Mouse (Mus musculus) forebrain, embryonic 11.5 days (tissue): ENCODE measurements around the gene Klf3. TPM values are rescaled to one million over a fixed set of nuclear protein-coding genes. Genes with fewer than 3 reads are reported as not detected.

Experiments used
- ATAC-seq: fragments of 200-750 bp; cut with Nextera tagmentation; replicated peaks from 2 replicates; pipeline ENCODE4 v1.8.0; 2017; ENCODE audit warnings: moderate TSS enrichment; ENCODE audit not compliant: low FRiP score
- DNase-seq: peaks from one replicate; pipeline ENCODE4 v3.0.0-alpha.2; 2017; ENCODE audit warnings: low spot score
- H3K27ac ChIP-seq: fragments of 300-500 bp; sonication (generic); 2 replicates; pipeline ENCODE4 v1.5.1; 2014; ENCODE audit warnings: low read depth, low read length
- H3K27me3 ChIP-seq: fragments of 300-500 bp; sonication (generic); 2 replicates; pipeline ENCODE4 v1.6.1; 2014; ENCODE audit warnings: mild to moderate bottlenecking, low read length, mixed read lengths; ENCODE audit not compliant: control insufficient read depth, insufficient read depth
- H3K36me3 ChIP-seq: fragments of 300-500 bp; sonication (generic); 2 replicates; pipeline ENCODE4 v1.6.1; 2014; ENCODE audit warnings: mild to moderate bottlenecking, low read length, moderate library complexity, mixed read lengths; ENCODE audit not compliant: control insufficient read depth, insufficient read depth
- H3K4me1 ChIP-seq: fragments of 300-500 bp; sonication (generic); replicated peaks from 2 replicates; pipeline ENCODE4 v1.6.1; 2014; ENCODE audit warnings: low read length, mixed read lengths; ENCODE audit not compliant: control insufficient read depth, insufficient read depth
- H3K4me2 ChIP-seq: fragments of 300-500 bp; sonication (generic); 2 replicates; pipeline ENCODE4 v1.6.1; 2014; ENCODE audit warnings: low read depth, mild to moderate bottlenecking, low read length, moderate library complexity, mixed read lengths; ENCODE audit not compliant: severe bottlenecking
- H3K4me3 ChIP-seq: fragments of 300-500 bp; sonication (generic); 2 replicates; pipeline ENCODE4 v1.5.1; 2014; ENCODE audit warnings: low read depth, low read length
- H3K9ac ChIP-seq: fragments of 300-500 bp; sonication (generic); 2 replicates; pipeline ENCODE4 v1.6.1; 2014; ENCODE audit warnings: low read length
- H3K9me3 ChIP-seq: fragments of 300-500 bp; sonication (generic); 2 replicates; pipeline ENCODE4 v1.6.1; 2016; ENCODE audit warnings: low read length, mixed read lengths; ENCODE audit not compliant: control insufficient read depth
- WGBS: fragments of 180-500 bp; shearing (Covaris S2); extraction: QIAGEN DNeasy Blood & Tissue Kit; methylation state at CpG from one replicate; pipeline ENCODE4 v1.1.7; 2014; 5-methylcytosine and 5-hydroxymethylcytosine counted together
- polyA plus RNA-seq: library from polyadenylated mRNA; unstranded; fragments of >200 nt; fragmentation: Nextera tagmentation; extraction: Ambion mirVana; gene quantifications from 2 replicates; pipeline ENCODE4 v1.2.1, GENCODE M21; 2014

The Klf3 gene
- polyA plus RNA-seq, 1 experiment from 2014 or later: 40.9 TPM

DNA sequence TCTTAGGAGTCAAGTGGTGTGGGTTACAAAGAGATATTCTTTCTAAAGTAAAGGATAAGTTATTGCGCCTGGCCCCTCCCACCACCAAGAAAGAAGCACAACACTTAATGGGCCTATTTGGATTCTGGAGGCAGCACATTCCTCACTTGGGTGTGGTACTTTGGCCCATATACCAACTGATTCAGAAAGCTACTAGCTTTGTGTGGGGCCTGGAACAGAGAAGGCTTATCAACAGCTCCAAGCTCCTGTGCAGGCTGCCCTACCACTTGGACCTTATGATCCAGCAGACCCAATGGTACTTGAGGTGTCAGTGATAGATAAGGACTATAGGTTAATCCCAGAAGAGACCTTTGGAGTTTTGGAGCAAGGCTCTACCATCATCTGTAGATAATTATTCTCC, 15.0 kb upstream of the Klf3 start:
- ATAC-seq (no peak), DNase-seq (no peak)
- H3K4me2 ChIP-seq: no peak overlapping the region
- no peak overlapping the region for H3K4me3 ChIP-seq
- no peaks in the 10 kb centered on the region for H3K9me3 ChIP-seq
- no peak overlapping the region for H3K9ac ChIP-seq
- H3K36me3 ChIP-seq: no peaks in the 10 kb centered on the region
- H3K27me3 ChIP-seq: no peaks in the 10 kb centered on the region
- WGBS: 91% methylated on average over 1 of the region's 1 CpGs
- no peaks in the 10 kb centered on the region for H3K4me1 ChIP-seq
- no peak overlapping the region for H3K27ac ChIP-seq

DNA sequence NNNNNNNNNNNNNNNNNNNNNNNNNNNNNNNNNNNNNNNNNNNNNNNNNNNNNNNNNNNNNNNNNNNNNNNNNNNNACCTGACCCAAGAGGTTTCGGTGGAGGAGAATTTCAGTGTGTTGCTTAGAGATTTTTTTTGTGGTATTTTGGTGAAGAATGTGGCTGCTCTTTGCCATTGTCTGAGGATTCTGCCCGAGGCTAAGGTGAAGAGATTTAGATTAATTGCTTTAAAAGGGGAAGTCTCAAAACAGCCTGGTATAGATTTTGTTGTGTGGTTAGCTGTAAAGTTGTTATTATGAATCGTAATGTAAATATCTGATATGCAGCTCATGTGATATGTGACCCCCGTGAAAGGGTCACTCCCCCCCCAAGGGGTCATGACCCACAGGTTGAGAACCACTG, 5.0 kb upstream of the Klf3 start:
- ATAC-seq (no peak), DNase-seq (no peak)
- Histone ChIP-seq H3K36me3 (no peaks in the 10 kb centered on the region), H3K9me3 (no peaks in the 10 kb centered on the region), H3K4me3 (no peak overlapping the region), H3K4me1 (peaks cover 2% of the 10 kb centered on the region; the same call in 1 of the 2 replicates), H3K4me2 (no peak overlapping the region), H3K27ac (no peak overlapping the region), H3K9ac (no peak overlapping the region), H3K27me3 (no peaks in the 10 kb centered on the region)
- 84% methylated on average over 4 of the region's 4 CpGs for WGBS

DNA sequence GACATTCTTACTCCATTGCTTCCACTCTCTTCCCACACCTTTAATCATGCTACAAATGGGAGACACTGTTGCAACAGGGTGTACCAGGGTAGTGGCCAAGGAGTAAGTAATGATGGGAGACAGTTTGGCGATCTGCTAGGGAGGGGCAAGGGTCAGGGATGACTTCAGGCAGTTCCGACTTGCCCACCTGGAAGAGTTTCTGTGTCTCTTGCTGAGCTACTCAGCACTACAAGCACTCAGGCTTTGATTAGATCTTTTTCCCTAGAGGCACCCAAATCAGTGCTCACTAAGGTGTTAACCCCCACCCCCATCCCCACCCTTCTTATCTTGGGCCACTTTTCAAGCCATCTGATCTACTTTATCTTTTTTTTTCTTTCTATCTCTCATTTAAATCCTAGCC, 1.6 kb upstream of the Klf3 start:
- Histone ChIP-seq H3K4me1 (peaks cover 10% of the 10 kb centered on the region; the same call in 1 of the 2 replicates), H3K36me3 (no peaks in the 10 kb centered on the region), H3K9me3 (no peaks in the 10 kb centered on the region), H3K9ac (no peak overlapping the region), H3K27ac (no peak overlapping the region), H3K4me2 (no peak overlapping the region), H3K4me3 (no peak overlapping the region), H3K27me3 (no peaks in the 10 kb centered on the region)
- WGBS: 73% methylated on average over 2 of the region's 2 CpGs
- no peak for DNase-seq
- no peak for ATAC-seq

DNA sequence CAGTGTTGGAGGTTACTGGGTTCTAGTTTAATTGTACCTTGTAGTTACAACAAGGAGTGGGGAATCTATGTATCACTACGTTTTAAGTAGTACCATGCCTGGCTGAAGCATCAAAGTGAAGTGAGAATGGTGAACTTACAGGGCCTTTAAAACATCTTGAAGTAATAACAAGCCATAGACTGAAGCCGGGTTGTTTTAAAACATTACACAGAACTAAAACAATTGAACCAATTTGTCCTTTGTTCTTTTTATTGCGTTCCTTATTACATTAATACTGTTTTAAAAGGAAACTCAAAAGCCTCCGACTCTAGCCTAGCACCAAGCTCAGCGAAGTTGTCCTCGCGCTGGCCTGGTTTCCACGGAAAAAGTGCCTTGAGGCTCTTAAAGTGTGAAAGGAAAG, 1.0 kb upstream of the Klf3 start:
- 2% methylated on average over 8 of the region's 8 CpGs for WGBS
- Histone ChIP-seq H3K9ac (peak overlapping the region; percentile 94), H3K4me3 (peak overlapping the region; percentile 86), H3K27ac (peak overlapping the region; percentile 98), H3K9me3 (no peaks in the 10 kb centered on the region), H3K4me1 (peaks cover 11% of the 10 kb centered on the region; the same call in 1 of the 2 replicates), H3K27me3 (no peaks in the 10 kb centered on the region), H3K4me2 (peak overlapping the region; percentile 71), H3K36me3 (no peaks in the 10 kb centered on the region)
- no peak for ATAC-seq
- DNase-seq: no peak

DNA sequence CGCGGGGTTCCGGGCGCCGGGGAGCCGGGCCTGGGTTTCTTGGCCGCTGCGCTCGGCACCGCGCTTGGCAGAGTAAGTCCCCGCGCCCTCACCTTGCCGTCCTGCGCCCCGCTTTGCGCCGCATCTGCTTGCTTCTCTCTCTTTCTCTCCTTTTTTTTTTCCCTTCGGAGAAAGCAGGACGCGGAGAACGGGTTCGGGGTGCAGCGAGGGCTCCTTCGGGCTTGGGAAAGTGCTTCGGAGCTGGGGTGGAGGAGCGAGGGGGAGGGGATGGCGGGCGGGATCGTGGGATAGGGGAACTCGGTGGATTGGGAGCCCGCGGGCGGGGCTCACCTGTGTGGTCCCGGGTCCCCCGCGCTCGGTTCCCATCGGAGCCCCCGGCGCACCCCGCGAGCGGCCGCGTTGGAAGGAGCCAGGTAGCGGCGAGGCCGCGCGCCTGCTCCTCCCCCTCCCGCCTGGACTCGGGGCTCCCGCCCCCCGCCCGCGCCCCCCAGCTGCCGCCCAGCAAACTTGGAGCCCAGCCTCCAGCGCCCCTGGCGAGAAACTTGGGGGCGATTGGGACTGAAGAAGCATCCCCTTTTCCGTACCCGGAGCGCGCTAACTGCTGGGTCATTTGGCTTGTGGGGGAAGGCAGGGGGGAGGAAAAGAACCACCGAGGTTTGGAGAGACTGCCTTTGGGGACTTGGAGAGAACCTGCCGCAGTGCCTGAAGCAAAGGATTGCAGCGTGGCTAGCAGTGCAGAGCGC, 703 bp downstream of the Klf3 start:
- under 1% methylated on average over 63 of the region's 69 CpGs for WGBS
- Histone ChIP-seq H3K27me3 (no peaks in the 10 kb centered on the region), H3K9me3 (no peaks in the 10 kb centered on the region), H3K4me1 (peaks cover 16% of the 10 kb centered on the region; the same call in 1 of the 2 replicates), H3K27ac (peak overlapping the region; percentile 98), H3K36me3 (no peaks in the 10 kb centered on the region), H3K9ac (peak overlapping the region; percentile 94), H3K4me2 (peak overlapping the region; percentile 71), H3K4me3 (peak overlapping the region; percentile 86)
- DNase-seq (peak; percentile 88), ATAC-seq (peak; percentile 10)

DNA sequence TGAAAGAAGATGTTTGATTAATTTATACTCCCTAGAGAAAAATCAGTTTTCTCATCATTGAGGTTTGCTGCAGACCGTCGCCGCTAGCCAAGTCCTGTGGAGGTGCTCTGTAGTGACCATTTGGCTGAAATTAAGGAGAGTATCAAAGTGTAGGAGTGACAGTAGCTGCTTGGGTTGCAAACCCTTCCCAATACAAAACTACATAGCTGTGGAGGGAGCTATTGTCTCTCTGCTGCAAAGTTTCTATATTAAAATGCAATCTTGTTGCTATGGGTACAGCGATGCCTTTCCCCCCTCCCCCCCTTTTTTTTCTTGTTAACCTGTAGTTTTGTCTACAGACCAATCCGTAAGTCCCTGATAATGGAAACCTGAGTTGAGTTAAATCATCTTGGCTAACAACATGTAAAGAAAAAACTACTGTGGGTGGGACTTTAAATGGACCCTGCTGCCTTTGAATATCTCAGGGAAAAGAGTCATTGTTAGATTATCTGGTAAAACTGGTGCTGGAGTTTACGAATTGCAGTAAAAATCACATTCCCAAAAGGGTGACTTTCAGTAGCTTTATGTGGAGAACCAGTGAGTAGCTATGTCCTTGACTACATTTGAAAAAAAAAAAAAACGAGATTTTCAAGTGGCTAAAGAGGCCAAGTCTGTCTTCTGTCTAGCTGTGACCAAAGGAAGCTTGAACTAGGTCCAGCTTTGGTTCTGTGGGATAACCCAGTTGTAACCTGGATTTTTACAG, 2.1 kb downstream of the Klf3 start:
- Histone ChIP-seq H3K4me3 (peak overlapping the region; percentile 32), H3K9me3 (no peaks in the 10 kb centered on the region), H3K27me3 (no peaks in the 10 kb centered on the region), H3K9ac (peak overlapping the region; percentile 49), H3K4me2 (peak overlapping the region; percentile 50), H3K4me1 (peaks cover 21% of the 10 kb centered on the region; the same call in 1 of the 2 replicates), H3K27ac (peak overlapping the region; percentile 92), H3K36me3 (0 out of 2 replicates have a peak, but pooled peaks cover 2% of the 10 kb centered on the region)
- ATAC-seq (no peak), DNase-seq (no peak)
- 4% methylated on average over 7 of the region's 7 CpGs for WGBS

DNA sequence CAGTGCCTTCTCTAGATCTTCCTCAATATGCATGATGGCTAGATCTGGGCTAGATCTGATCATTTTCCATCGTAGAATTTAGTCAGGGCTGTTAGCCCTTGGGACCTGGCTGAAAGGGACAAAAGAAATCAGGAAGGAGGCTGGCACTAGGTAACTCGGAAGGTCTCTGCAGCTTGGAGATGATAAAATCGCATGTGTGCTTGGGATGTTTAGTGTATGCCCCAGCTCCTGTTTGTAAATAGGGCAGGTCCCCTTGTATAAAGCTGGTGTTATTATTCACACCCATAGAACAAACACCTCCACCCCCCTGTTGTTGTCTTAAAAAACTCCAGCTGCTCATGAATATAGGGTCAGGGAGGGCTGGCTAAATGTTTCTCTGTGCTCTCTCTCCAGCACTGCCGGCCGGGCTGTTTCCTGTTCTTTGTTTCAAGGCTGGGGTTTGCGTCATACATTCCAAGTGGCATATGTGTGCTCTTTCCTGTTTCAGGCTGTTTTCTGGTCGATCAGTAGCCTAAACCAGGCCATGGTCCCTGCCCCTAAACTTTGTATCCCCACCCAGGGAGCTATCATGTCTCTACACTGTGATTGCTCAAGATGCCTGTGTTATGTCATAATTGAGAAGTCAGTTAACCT, 2.8 kb downstream of the Klf3 start:
- H3K36me3 ChIP-seq: 0 out of 2 replicates have a peak, but pooled peaks cover 2% of the 10 kb centered on the region

DNA sequence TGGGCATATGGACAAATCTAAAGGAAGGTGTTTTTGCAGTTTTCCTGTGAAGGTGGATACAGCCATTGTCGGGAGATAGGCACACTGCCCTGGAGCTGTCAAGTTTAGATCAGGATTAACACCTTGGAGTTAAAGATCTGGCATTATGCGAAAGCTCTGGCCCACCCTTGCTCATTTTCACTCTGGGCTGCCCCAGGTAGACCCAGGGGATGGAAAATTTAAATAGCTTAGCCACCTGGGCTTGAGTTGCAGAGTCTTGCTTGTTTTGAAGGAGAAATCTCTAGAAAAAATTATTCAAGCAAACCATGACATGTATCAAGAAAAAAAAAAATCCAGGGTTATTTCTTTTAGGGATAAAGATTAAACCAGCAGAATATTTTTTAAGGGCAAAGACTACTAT, 3.4 kb downstream of the Klf3 start:
- H3K36me3 ChIP-seq: 0 out of 2 replicates have a peak, but pooled peaks cover 2% of the 10 kb centered on the region
- H3K4me3 ChIP-seq: peak overlapping the region; percentile 32; the same call in 1 of the 2 replicates
- peaks cover 33% of the 10 kb centered on the region for H3K4me1 ChIP-seq
- ATAC-seq: no peak
- peak overlapping the region; percentile 92 for H3K27ac ChIP-seq
- H3K27me3 ChIP-seq: no peaks in the 10 kb centered on the region
- no peak for DNase-seq
- peak overlapping the region; percentile 49 for H3K9ac ChIP-seq
- no peaks in the 10 kb centered on the region for H3K9me3 ChIP-seq
- peak overlapping the region; percentile 50; the same call in 1 of the 2 replicates for H3K4me2 ChIP-seq
- 26% methylated on average over 2 of the region's 2 CpGs for WGBS

More for the DNA sequence above, 2.8 kb downstream of the Klf3 start:
- H3K4me1 ChIP-seq: peaks cover 27% of the 10 kb centered on the region; the same call in 1 of the 2 replicates
- H3K9me3 ChIP-seq: no peaks in the 10 kb centered on the region
- DNase-seq (peak; percentile 77), ATAC-seq (no peak; the same call in 1 of the 2 replicates)
- H3K9ac ChIP-seq: peak overlapping the region; percentile 49
- peak overlapping the region; percentile 50 for H3K4me2 ChIP-seq
- WGBS: 1% methylated on average over 7 of the region's 7 CpGs
- peak overlapping the region; percentile 32 for H3K4me3 ChIP-seq
- H3K27me3 ChIP-seq: no peaks in the 10 kb centered on the region
- H3K27ac ChIP-seq: peak overlapping the region; percentile 92
